Mouse (Mus musculus) lung, adult 2 months (tissue): ENCODE results near the gene Ccna1.

Source experiments
- CTCF ChIP-seq: fragments of 200-500 bp; IDR thresholded peaks from 2 replicates; pipeline ENCODE4 v1.5.1; 2011; ENCODE audit warnings: mild to moderate bottlenecking, low read length, control low read depth; ENCODE audit not compliant: insufficient read depth
- POLR2A ChIP-seq: fragments of 200-500 bp; IDR thresholded peaks from 2 replicates; pipeline ENCODE4 v1.6.1; 2011; ENCODE audit warnings: low read depth, mild to moderate bottlenecking, control low read depth, low read length, borderline replicate concordance; ENCODE audit errors: extremely low read depth

DNA sequence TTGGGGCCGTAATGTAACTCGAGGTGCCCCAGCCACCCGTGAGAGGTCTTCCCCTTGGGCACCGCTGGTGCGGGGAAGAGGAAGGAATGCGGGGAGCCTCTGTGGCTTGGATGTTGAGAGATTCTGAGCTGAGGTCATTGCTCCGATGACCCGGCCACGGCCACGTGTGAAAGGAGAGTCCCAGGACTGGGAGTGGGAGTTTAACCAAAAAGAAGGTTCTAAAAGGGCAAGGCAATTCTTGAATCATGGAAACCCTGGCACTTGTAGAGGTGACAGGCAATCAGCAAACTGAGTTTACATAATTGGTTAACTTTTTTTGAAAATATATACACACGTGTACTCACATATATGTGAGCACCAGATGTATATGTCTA, 433 bp upstream of the Ccna1 start:
- TF ChIP-seq POLR2A: no peak
- TF ChIP-seq CTCF: no peak
